ENCODE assay signal across 8 mouse cellular contexts in genomic region chr13:109260796-109261516, GRCm38 (mm10).
DNase-seq lines count a peak whose midpoint lies in the region; ATAC-seq and TF ChIP-seq lines count a peak whose summit lies in the region.

No protein-coding gene starts in this region.

- intact Hi-C loops in gastrocnemius, adult 2 months (cut with DNase I) = no loop called here

- WGBS in liver, embryonic 11.5 days = 6% methylated on average over 17 of the region's 17 CpGs
- WGBS in stomach, embryonic 14.5 days = 3% methylated on average over 17 of the region's 17 CpGs

- peak overlapping the region; percentile 72 for H3K4me2 ChIP-seq in liver, embryonic 11.5 days
- peak overlapping the region; percentile 81 for H3K4me2 ChIP-seq in stomach, embryonic 14.5 days (replicated peaks; ENCODE audit: low read depth, low read length)

- no peaks in the 10 kb centered on the region for H3K27me3 ChIP-seq in liver, embryonic 11.5 days (replicated peaks; ENCODE audit: control insufficient read depth, insufficient read depth, low read length)
- H3K27me3 ChIP-seq in stomach, embryonic 14.5 days (ENCODE audit: control insufficient read depth, insufficient read depth, low read length) = no peaks in the 10 kb centered on the region

- TF ChIP-seq CTCF in gastrocnemius, adult 2 months (IDR thresholded peaks at IDR 0.05) = no peak

- no peak for DNase-seq in gastrocnemius, adult 2 months
- no peak for DNase-seq in gastrocnemius, postnatal 10 days
- DNase-seq in thymus, postnatal 4 days = peak; percentile 24
- no peak for DNase-seq in thymus, postnatal 36 days
- no peak for DNase-seq in liver, embryonic 11.5 days (ENCODE audit: low spot score)
- no peak for DNase-seq in adrenal gland, adult 8-10 months
- no peak for DNase-seq in urinary bladder, adult 18-20 months (ENCODE audit: low spot score in 2 of 2)

- H3K9me3 ChIP-seq in liver, embryonic 11.5 days (ENCODE audit: control insufficient read depth, low read length) = no peaks in the 10 kb centered on the region
- no peaks in the 10 kb centered on the region for H3K9me3 ChIP-seq in stomach, embryonic 14.5 days (ENCODE audit: control insufficient read depth, low read depth, low read length)

- peak overlapping the region; percentile 41 for H3K9ac ChIP-seq in liver, embryonic 11.5 days (ENCODE audit: low read depth, low read length)
- peak overlapping the region; percentile 55 for H3K9ac ChIP-seq in stomach, embryonic 14.5 days (replicated peaks; ENCODE audit: low read depth, low read length)

- peak; percentile 46; the same call in 1 of the 2 replicates for ATAC-seq in liver, embryonic 11.5 days (replicated peaks; ENCODE audit: low FRiP score)
- peak; percentile 19; the same call in 1 of the 2 replicates for ATAC-seq in stomach, embryonic 14.5 days (ENCODE audit: insufficient number of reproducible peaks, insufficient read depth, low FRiP score, low read depth)

- H3K27ac ChIP-seq in gastrocnemius, adult 2 months = peak overlapping the region; percentile 69
- H3K27ac ChIP-seq in liver, embryonic 11.5 days (ENCODE audit: low read depth, low read length) = peak overlapping the region; percentile 47; the same call in 1 of the 2 replicates
- peak overlapping the region; percentile 78 for H3K27ac ChIP-seq in stomach, embryonic 14.5 days (ENCODE audit: low read length)

- peak overlapping the region; percentile 81 for H3K4me3 ChIP-seq in gastrocnemius, adult 2 months
- H3K4me3 ChIP-seq in liver, embryonic 11.5 days (ENCODE audit: low read depth, low read length) = peak overlapping the region; percentile 42
- peak overlapping the region; percentile 50 for H3K4me3 ChIP-seq in stomach, embryonic 14.5 days (ENCODE audit: low read depth, low read length)

- H3K4me1 ChIP-seq in liver, embryonic 11.5 days (replicated peaks; ENCODE audit: control insufficient read depth, insufficient read depth, low read length) = no peaks in the 10 kb centered on the region; the same call in 1 of the 2 replicates
- peaks cover 15% of the 10 kb centered on the region; the same call in 1 of the 2 replicates for H3K4me1 ChIP-seq in stomach, embryonic 14.5 days (ENCODE audit: control insufficient read depth, insufficient read depth, low read length)

- H3K36me3 ChIP-seq in liver, embryonic 11.5 days (ENCODE audit: control insufficient read depth, insufficient read depth, low read length) = no peaks in the 10 kb centered on the region
- H3K36me3 ChIP-seq in stomach, embryonic 14.5 days (ENCODE audit: control insufficient read depth, insufficient read depth, low read length) = no peaks in the 10 kb centered on the region
